Mouse (Mus musculus) right cerebral cortex, postnatal 4 days (tissue): ENCODE measurements at regions not wholly inside any gene's neighbourhood (a gene's known extent, or its start where the extent isn't known, plus 50 kb on each side); places are given as distances from the start of the nearest gene placed in this dataset.

Experiments used
- DNase-seq: peaks from one replicate; pipeline ENCODE4 v3.0.0-alpha.2; 2022

DNA sequence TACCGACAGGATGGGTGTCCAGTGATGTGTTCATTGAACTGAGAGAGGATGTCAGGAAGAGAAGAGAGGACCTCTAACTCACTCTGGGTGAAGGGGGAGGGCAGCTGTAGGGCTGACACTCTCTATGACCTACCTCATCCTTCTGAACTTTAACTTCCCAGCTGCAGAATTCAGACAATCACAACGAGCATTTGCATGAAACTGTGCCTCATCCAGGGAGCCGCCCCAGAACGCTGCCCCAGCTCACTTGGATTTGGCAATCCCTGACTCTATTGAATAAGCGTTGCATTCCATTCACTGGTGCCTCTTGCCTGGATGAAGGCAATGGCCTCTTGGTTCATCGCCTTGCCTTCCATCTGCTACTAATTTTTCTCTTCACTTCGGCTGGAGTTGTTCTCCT is 223.9 kb upstream of the Gm12728 start:
- DNase-seq: no peak

DNA sequence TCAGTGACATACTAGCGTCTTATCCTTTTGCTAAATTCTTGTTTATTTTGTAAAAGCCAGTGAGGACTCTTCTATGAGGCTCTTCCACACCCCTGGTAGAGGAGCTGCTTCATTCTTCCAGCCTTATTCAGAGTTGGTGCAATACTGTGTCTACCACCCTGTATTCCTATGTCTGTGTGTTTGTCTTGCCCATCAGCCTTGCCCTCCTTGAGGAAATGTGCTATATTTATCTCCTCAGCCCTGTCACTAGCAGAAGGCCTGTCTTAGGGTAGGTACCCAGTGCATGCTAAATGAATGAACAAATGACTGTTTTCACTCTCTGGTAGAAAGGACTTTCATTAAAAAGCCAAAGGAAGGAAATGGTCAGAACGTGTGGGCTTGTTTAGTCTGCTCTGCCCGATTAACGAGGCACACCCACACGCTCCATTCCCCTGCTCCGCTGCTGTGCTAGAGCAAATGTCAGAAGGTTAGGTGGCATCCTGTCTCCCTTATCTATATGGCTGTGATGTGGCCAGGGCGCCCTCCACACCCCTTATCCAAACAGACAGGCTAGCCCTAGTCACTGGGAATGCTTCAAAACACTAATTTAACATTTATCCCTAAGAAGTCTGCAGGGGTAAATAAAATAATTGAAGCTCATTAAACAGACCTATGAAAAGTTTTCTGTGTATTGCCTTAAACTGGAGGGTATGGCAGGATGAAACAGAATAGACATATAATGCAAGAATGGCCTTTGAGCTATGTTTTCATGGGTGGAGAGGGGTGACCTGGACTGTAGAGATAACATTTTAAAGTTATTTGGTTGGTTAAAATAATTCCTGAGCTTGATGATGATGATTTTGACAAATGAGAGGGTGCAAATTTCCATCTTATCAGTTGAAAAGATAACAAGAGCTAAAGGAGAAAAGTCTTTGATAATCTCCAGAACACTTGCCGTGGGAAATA is 222.9 kb upstream of the Gm12728 start:
- no peak for DNase-seq

DNA sequence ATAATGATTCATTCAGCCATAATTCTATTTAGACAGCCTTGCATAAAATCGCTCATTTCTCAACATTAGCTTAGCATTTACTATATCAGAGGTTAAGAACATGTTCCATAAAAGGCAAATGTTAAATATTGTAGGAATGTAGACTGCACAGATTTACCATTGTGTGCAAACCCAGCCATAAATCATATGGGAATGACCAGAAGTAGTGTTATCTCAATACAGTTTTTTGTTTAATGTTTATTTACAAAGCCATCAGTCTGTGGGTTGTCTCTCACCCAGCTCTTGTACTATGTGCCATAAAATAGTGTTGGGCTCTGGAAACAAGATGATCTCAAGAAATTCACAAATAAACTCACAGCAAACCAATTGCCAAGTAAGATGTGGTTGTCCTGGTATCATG is 220.0 kb upstream of the Gm12728 start:
- DNase-seq: no peak

DNA sequence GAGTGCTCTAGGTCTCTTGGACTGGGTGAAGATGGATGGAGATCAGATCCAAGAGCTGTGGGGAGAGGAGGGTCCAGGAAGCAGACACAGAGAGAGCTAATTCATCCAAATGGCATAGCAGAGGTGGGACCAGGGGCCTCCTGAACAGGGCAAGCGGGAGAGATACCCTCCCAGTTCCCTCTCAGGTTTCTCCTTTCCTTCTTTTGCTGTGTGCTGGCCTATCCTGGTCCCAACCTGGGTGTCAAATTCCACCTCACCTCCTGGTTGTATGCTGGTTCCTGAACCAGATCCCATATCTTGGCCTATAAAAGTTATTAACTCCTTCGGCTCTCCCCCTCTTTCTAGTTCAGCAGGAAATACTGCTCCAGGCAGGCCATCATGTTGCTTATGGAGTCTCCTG is 214.1 kb upstream of the Gm12728 start:
- no peak for DNase-seq

DNA sequence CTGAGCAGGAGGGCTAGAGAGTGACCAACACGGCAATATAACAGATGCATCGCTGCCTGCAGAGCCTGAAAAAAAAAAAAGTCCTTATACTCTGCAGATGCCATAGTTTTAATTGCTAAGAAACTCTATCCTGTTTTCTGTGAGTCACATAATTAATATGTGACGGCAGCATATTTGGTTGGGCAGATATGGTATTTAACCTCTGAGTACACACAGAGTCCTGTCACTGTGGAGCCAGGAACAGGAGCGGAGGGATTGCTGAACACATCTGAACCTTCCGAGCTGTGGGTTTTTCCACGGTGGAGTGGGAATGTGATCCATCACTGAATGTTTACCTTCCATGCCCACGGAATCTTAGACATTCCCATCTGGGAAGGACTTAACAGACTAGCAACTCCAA is 208.7 kb upstream of the Gm12728 start:
- DNase-seq: no peak

DNA sequence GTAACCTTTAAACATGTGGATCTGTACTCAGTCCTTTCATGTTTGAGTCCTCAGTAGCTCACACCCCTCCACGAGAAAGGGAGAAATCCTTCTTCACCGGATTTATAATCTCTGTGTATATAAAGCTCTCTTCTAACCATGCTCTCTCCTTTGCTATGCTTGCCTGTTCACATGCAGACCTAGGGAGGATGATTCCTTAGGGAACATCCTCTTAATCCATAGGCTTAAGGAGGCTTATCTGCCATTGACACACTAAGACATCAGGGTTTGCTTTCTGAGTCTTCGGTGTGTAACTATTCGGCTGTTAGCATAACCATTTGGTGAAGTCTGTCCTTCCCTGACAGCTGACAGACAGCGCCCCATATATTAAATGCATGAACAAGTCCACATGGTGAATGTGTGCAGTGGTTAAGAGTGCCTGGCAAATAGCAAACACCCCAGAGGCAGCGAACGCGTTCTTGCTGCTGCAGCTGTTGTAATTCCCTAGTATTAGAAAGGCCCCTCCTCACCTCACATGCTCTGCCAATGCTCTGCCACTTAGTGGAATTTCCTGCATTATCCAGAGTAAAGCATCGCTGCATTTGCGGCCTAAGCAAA is 205.2 kb upstream of the Gm12728 start:
- DNase-seq: no peak

DNA sequence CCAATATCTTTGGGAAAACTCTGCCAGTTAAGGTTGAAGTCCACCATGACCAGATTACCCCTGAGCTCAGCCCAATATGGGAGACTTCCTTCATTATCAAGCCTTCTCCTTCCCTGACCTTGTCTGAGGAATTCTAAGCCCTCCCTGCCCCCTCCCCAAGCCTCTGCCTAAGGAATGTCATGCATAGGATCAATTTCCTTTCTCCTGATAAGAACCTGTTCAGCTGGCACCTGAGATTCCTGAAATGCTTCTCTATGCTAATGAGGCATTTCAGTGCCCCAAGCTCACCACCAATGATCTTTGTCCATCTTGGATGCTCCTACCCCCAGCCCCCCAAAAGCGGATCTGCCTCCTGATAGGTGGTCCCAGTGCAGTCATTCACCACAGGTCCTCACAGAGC is 186.0 kb upstream of the Gm12728 start:
- no peak for DNase-seq

DNA sequence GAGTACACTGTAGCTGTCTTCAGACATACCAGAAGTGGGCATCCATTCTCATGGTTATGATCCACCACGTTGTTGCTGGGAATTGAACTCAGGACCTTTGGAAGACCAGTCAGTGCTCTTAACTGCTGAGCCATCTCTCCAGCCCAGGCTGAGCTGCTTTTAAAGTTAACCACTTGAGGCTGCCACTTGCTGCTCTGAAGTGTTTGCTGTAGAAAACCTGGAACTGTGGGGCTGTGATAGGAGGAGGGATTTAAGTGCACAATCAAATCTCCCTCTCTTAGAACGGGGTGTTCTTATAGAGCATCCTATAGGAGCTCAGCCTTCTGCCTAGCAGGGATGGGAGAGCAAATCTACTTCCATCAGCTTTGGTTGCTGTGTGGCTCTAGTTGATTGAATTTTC is 185.1 kb upstream of the Gm12728 start:
- DNase-seq: no peak

DNA sequence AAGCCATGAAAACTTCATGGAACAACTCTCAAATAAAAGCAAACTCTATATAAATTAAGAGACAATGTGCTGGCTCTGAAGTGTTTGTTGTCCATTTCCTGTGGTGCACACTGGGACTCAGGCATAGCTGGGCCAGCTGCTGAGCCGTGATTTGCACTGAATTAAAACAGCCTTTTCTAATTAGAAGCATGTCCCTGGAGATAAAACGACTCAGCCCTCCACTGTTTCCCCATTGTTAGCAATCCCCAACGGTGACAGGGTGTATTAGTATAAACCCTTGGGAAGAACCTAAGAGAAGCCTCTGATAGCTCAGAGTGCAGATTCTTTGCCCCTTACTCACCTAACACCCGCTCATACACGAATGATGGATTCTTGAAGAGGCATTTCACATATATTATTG is 182.9 kb upstream of the Gm12728 start:
- no peak for DNase-seq

DNA sequence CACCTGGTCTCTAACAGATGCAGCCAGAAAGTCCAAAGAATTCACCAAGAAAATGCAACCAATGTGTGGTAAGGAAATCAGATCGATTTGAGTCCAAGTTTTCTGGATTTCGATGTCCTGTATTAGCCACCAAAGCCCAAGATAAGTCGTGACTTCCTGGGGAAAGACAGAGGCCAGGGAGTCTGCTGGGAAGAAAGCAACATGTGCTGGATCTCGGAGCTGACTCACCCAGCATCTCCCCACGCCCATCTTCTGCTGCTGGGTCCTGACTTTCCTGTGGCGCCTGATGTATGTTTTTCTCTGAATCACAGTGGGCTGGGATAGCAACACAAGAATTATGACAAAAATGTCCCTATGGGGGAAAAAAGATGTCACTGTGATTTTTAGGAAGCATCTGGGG is 178.8 kb upstream of the Gm12728 start:
- no peak for DNase-seq

DNA sequence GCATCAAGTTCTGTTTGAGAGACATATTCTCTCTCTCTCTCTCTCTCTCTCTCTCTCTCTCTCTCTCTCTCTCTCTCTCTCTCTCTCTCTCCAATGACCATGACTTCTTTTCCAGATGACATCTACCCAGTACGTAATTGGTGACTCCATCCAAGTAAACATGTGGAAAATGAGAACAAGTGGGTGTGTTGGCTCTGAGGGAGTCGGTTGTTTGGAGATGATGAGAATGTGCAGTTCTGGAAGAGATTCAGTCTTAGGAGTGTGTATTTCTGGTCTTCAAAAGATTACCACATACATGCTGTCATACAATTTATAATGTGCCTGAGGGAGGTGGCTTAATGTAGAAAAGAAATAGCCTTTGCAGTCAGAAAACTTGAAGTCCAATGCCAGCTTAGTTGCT is 175.3 kb upstream of the Gm12728 start:
- DNase-seq: no peak

DNA sequence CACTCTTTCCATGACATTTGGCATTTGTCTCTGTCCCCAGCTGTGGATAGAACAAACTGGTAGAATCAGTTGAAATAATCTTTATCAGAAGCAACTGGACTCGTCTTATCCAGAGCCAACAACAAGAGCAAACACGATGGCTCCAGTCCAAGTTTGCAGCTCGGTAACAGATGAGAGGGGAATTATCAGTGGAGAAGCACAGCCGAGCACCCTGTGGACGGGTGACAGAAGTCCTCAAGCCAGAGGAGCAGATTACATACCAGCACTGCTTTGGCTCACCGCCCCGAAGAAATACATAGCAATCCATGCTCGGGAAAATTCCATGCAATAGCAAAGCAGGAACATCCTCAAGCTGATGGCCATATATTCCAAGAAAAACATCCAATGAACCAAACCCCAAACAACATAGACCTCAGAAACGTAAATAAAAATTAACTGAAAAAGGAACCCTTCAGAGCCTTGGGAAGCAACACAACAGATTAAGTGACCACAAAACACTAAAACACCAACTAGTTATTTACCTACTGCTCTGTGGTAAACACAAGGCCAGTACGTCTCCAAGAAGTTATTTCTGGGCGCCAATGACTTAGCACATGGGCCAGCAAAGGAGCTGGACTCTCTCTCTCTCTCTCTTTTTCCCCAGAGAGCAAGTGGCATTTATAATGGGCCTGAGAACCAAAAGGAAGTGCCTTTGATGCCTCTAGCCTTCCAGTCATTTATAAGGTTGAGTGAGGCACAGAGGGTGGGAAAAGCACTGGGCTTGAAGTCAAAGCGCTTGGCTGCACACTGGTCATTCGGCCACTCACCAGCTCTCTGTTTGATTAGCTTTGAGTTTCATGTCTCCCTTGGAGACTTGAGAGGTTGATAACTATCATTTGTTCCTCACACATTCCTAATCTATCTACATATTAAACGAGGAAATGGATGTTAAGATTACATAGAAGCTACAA is 163.0 kb upstream of the Gm12728 start:
- peak; percentile 6 for DNase-seq

DNA sequence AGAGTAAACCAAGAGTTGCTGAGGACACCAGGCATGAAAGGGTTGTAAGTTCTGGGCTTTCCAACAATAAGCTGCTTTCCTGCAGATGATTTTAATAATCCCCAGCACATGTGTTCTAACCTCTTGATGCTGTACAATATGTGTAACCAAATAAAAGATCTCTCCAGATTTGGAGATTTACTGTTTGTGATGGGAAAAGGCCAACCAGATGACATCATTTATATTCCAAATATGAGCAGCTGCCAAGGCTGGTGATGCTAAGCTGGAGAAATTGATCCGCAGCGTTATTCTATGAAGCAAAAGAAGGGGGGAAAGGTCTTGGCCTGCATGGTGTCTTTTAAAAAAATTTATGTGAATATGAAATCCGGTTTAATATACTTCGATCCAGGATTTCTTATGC is 160.1 kb upstream of the Gm12728 start:
- DNase-seq: no peak

DNA sequence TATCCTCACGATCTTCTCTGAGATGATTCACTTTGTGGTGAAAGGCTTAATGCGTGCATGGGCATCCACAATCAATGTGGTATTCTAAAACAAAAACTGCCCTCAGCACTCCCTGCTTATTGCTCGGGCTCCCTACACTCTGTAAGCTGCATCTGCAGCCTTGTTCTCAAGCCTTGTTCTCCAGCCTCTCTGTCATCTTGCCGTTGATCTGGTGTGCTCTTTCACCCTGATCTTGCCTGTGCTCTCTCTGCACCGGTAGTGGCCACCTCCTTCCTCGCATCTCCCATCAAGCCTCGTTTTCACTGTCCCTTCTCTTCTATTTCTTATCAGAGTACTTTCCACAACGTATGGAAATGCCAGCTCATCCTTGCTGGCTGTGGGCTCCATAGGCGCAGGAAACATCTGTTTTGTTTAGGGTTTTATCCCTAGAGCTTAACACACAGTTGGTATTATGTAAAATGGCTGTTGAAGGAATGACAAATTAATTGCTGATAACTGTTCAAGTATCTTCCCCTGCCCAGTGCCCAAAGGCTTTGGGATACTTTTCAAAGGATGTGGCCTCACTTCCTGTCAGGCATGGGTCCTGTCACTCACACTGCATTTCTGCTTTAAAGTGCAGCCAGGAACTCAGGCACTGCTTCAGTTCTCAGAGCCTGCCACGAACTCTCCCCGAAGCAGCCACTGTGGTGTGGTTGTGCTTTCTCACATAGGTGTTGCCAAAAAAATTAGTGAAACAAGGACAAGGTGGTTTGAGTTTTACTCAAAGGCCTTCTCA is 158.9 kb upstream of the Gm12728 start:
- DNase-seq: no peak

DNA sequence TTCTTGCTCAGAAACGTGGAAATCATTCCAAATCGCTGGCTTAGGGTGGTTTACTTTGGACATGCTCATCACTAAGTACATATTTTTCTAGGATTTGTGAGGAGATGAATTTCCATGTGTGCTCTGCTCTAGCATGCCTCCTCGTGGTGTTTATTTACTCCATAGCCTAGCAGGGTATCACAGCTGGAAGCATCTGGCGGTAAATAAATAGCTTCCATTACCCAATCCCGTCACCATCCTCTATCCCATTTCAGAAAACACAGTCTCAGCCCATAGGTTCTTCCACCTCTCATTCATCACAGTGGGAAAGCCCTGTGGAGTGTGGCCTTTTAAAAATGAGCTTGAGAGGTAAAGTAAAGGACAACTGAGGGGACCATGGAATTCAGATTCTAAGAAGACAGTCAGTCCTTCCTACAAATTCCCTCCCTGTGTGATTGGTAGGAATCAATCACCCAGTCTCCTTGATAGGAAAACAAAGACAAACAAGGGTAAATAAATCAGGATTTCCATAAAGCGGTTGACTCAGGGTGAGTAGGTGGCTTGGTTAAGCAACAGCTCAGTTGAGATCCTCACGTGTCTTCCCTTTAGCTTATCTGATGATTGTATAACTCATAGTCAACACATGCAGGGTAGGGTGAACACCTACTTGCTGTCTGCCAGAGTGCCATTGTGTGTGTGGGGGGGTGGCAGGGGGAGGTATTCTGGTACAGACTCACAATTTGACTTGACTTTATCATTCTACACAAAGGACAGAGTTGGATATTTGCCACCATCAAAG is 156.9 kb upstream of the Gm12728 start:
- DNase-seq: no peak

DNA sequence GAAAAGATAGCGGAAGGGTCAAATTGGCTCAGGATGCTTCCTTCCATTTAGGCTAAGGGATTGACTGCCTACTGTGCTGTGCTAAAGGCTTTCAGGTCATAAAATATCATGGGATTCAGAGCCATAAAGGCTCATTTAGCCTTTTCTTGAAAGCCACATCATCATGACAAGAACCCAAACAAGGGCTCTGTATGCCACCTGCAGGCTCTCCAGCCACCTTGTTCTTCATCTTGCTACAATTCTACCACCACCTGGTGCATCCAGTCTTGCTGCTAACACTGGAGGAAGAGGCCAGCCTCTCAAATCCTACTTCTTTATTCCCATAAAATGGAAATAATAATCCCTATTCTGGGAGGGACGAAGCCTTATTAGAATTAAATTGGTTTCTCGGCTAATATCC is 155.9 kb upstream of the Gm12728 start:
- DNase-seq: no peak

DNA sequence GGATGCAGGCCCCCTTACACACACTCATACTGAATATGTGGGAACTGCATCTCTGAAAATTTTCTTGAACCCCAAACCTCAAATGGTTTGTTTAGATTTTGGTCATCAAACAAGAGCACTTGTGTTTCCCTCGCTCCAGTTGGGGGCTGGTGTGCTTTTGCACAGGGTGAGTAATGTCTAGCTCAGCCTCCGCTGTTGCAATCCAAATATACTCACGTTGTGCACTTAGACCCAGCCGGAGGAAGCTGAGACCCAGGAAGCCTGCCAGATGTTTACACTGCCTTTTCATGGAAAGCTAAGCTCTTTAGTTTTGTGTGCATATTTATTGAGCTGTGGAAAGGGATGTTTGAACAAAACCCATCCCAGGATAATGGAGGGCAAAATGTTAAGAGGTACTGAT is 148.9 kb upstream of the Gm12728 start:
- no peak for DNase-seq

DNA sequence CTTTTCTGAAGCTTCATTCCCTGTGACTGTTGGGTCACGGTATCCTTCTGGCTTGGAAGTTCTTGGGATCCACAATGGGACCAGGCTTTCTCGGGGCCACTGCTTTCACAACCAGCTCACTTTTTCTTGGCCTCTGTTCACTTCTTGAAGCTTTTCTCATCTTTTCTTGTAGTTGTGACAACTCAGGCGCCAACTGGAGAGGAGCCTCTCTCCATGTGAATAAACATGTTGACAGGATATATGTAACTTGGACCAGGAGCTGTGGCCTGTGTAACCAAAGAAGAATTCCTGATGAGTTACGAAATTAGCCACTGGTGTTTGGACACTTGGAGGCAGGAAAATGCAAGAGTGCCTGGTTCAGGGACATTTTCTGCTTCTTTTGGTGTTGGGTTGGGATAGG is 148.1 kb upstream of the Gm12728 start:
- no peak for DNase-seq

DNA sequence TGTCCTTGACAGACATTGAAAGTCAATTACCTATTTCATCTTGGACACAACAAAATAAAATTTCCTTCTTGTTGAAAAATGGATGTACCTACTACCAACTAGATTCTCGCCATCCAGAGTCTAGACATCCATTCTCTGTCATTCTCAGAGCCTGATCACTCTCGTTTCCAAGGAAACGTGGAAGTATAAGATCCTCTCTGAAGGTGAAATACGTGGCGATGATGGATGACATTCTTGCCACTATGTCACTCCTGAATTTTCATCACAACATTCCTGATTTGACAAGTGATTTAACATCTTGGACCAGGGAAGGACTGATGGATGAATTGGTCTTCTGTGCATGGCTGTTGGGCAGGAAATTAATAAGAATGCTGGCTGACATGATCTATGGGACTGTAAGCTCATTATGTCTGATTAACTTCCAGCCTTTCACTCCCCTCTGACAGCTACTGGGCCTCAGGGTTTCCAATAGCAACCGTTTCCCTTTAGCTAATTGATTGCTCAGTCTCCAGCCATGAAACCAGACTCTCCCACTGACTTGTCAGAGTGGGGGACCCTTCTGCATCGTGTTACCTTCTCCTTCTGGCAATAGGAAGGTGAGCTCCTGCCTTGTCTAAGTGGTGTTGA is 140.7 kb upstream of the Gm12728 start:
- DNase-seq: no peak

DNA sequence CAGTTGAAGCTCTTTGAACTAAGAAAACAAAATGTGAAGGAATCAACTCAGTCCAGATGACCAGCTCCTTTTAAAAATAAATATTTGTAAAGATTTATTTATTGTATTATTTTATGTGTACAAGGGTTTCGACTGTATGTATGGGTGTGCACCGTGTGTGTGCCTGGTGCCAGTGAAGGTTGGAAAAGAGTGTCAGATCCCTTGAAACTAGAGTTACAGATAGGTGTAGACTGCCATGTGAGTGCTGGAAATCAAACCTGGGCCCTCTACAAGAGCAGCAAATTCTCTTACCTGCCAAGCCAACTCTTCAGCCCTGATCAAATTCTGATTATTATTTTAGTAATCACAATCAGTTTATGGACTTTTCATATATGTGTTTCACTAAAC is 140.2 kb upstream of the Gm12728 start:
- DNase-seq: no peak

DNA sequence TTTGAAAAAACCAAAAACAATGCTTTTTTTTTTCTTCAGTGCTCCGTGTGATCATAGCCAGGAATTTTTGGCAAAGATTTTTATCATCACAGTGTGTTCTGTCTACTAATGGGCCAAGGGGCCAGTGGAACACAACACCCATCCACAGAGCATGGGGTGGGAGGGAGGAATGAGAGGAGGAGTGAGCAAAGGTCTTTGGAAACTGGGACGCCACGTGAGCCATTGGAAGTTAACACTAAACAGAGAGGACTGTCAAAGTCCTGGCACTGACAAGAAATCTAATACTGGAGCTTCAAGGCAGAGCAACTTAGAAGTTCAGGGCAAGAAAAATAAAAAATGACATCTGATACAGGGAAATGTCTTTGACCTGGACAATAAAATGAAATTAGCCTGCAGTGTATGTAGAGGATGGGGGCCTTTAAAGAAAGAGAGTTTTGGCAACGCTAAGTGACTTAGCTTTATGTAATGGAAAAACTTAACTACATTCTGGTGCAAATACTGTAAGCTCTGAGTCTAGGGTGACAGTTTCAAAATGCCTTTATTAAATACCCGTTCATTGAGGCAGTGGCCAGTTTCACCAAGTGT is 133.5 kb upstream of the Gm12728 start:
- no peak for DNase-seq
